Mouse (Mus musculus) kidney, embryonic 14.5 days (tissue): Measurements from ENCODE around the gene 2210010C04Rik. TPM values are rescaled to one million over a fixed set of nuclear protein-coding genes. Genes with fewer than 3 reads are reported as not detected.
A peak's percentile ranks its signal among the peaks of the same experiment; 100 is the strongest.
"Not testable (repeated sequence)": the region's sequence is repeated elsewhere in the genome, so short reads cannot be mapped to it uniquely, and the experiment has no call there.

Source experiments
- ATAC-seq: fragments of 200-750 bp; cut with Nextera tagmentation; 2 replicates; pipeline ENCODE4 v1.8.0; 2017; ENCODE audit warnings: moderate number of reproducible peaks, mild to moderate bottlenecking, moderate TSS enrichment, moderate library complexity; ENCODE audit not compliant: low FRiP score, low TSS enrichment
- H3K27ac ChIP-seq: fragments of 300-500 bp; sonication (generic); 2 replicates; pipeline ENCODE4 v1.5.1; 2014; ENCODE audit warnings: low read depth, mild to moderate bottlenecking, low read length, moderate library complexity, mixed read lengths
- H3K27me3 ChIP-seq: fragments of 300-500 bp; sonication (generic); 2 replicates; pipeline ENCODE4 v1.6.1; 2014; ENCODE audit warnings: mild to moderate bottlenecking, low read length; ENCODE audit not compliant: control insufficient read depth, insufficient read depth
- H3K36me3 ChIP-seq: fragments of 300-500 bp; sonication (generic); 2 replicates; pipeline ENCODE4 v1.6.1; 2014; ENCODE audit warnings: low read length, mixed read lengths; ENCODE audit not compliant: control insufficient read depth, insufficient read depth
- H3K4me1 ChIP-seq: fragments of 300-500 bp; sonication (generic); 2 replicates; pipeline ENCODE4 v1.6.1; 2014; ENCODE audit warnings: low read length, mixed read lengths; ENCODE audit not compliant: control insufficient read depth, insufficient read depth
- H3K4me2 ChIP-seq: fragments of 300-500 bp; sonication (generic); replicated peaks from 2 replicates; pipeline ENCODE4 v1.6.1; 2014; ENCODE audit warnings: low read depth, mild to moderate bottlenecking, low read length
- H3K4me3 ChIP-seq: fragments of 300-500 bp; sonication (generic); 2 replicates; pipeline ENCODE4 v1.5.1; 2014; ENCODE audit warnings: mild to moderate bottlenecking, low read length
- H3K9ac ChIP-seq: fragments of 300-500 bp; sonication (generic); 2 replicates; pipeline ENCODE4 v1.6.1; 2014; ENCODE audit warnings: low read depth, mild to moderate bottlenecking, low read length, moderate library complexity
- H3K9me3 ChIP-seq: fragments of 300-500 bp; sonication (generic); 2 replicates; pipeline ENCODE4 v1.6.1; 2016; ENCODE audit warnings: low read length; ENCODE audit not compliant: control insufficient read depth
- WGBS: fragments of 180-500 bp; shearing (Covaris S2); extraction: QIAGEN DNeasy Blood & Tissue Kit; methylation state at CpG from one replicate; pipeline ENCODE4 v1.1.7; 2014; 5-methylcytosine and 5-hydroxymethylcytosine counted together
- polyA plus RNA-seq: library from polyadenylated mRNA; unstranded; fragments of >200 nt; fragmentation: Nextera tagmentation; extraction: Ambion mirVana; gene quantifications from 2 replicates; pipeline ENCODE4 v1.2.1, GENCODE M21; 2014

2210010C04Rik gene
- polyA plus RNA-seq, 1 experiment from 2014 or later, result not detected

GRCm38 (mm10) chr6:41032231-41032630, 3.1 kb downstream of the 2210010C04Rik start:
- Histone ChIP-seq H3K36me3 (no peaks in the 10 kb centered on the region), H3K27ac (no peak overlapping the region), H3K4me1 (no peaks in the 10 kb centered on the region), H3K4me3 (no peak overlapping the region), H3K27me3 (no peaks in the 10 kb centered on the region), H3K9me3 (no peaks in the 10 kb centered on the region), H3K4me2 (no peak overlapping the region), H3K9ac (no peak overlapping the region)
- 81% methylated on average over 3 of the region's 3 CpGs for WGBS
- no peak for ATAC-seq

DNA sequence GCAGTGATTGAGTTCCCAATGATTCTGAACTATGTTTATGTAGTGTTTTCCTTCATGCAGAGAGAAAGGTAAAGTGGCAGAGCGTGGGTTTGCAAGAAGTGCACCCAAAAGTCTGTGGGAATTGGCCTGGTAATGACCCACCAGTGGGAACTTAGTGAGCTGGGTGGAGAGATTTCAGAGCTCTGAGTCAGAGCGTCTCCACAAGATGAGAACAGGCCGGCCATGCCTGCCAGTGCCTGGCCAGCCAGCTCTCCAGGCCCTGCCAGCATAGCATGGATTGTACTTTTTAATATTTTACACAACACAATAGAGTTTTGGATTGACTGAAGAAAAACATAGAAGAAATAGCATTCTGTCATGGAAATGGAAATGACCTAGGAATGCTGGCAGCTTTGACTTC, 4.5 kb downstream of the 2210010C04Rik start:
- WGBS, result 90% methylated on average over 3 of the region's 3 CpGs
- Histone ChIP-seq H3K9ac (no peak overlapping the region), H3K4me1 (0 out of 2 replicates have a peak, but pooled peaks cover 8% of the 10 kb centered on the region), H3K27me3 (no peaks in the 10 kb centered on the region), H3K9me3 (no peaks in the 10 kb centered on the region), H3K36me3 (no peaks in the 10 kb centered on the region), H3K4me2 (no peak overlapping the region), H3K27ac (no peak overlapping the region), H3K4me3 (no peak overlapping the region)
- no peak for ATAC-seq

- Histone ChIP-seq H3K27me3 (no peaks in the 10 kb centered on the region), H3K4me1 (0 out of 2 replicates have a peak, but pooled peaks cover 8% of the 10 kb centered on the region), H3K4me2 (no peak overlapping the region), H3K9ac (no peak overlapping the region), H3K36me3 (no peaks in the 10 kb centered on the region), H3K27ac (peak overlapping the region; percentile 1; the same call in 1 of the 2 replicates), H3K4me3 (no peak overlapping the region), H3K9me3 (no peaks in the 10 kb centered on the region)
- no peak for ATAC-seq
- 44% methylated on average over 2 of the region's 2 CpGs for WGBS
Observed at GRCm38 (mm10) chr6:41027053-41027452, 8.3 kb downstream of the 2210010C04Rik start.

- H3K4me2 ChIP-seq, result no peak overlapping the region
- peak; percentile 84 for ATAC-seq
- WGBS, result 46% methylated on average over 2 of the region's 2 CpGs
- H3K27me3 ChIP-seq, result no peaks in the 10 kb centered on the region
- no peaks in the 10 kb centered on the region for H3K36me3 ChIP-seq
- 0 out of 2 replicates have a peak, but pooled peaks cover 8% of the 10 kb centered on the region for H3K4me1 ChIP-seq
- H3K27ac ChIP-seq, result peak overlapping the region; percentile 56; the same call in 1 of the 2 replicates
- H3K9ac ChIP-seq, result no peak overlapping the region
- no peaks in the 10 kb centered on the region for H3K9me3 ChIP-seq
- H3K4me3 ChIP-seq, result no peak overlapping the region
Observed at GRCm38 (mm10) chr6:41025873-41026650, 9.2 kb downstream of the 2210010C04Rik start.

DNA sequence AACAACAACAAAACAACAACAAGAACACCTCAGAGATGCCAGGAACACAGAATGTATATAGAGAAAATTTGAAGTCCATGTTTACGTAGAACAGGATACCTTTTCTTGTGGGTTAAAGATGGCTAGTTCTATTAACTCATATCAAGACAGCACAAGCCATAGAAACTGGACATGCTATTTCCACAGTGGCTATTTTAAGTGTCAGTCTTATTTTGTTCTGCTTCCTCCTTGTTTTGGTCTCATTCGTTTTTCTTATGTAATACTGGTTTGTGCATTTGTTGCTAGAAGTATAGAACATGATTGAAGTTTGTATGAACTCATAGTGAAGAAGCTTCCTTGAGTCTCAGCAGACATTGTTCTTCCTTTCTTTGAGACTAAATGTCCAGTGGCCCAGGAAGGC, 16.2 kb downstream of the 2210010C04Rik start:
- ATAC-seq, result no peak
- no peaks in the 10 kb centered on the region for H3K27me3 ChIP-seq
- H3K36me3 ChIP-seq, result no peaks in the 10 kb centered on the region
- no peak overlapping the region for H3K4me2 ChIP-seq
- no peak overlapping the region for H3K4me3 ChIP-seq
- no peaks in the 10 kb centered on the region for H3K9me3 ChIP-seq
- no peak overlapping the region for H3K9ac ChIP-seq
- no peaks in the 10 kb centered on the region for H3K4me1 ChIP-seq
- H3K27ac ChIP-seq, result no peak overlapping the region
- 90% methylated on average over 2 of the region's 2 CpGs for WGBS

DNA sequence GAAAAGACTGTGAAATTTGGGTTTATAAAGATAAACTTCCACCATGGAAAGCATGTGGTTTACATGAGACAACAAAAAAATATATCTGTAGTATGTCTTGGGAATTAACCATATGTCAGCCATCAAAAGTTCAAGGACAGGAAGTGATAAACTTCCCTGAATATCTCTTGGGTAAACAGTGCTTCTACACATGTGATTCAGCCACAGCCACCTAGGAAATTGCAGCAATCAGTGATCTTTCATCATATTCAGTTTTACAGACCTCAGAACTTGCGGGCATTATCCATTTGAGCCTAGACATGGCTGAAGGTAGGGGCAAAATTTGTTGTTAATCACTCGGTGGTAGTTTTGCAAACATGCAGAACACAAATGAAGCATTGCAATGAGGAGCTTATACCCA, 16.7 kb downstream of the 2210010C04Rik start:
- 76% methylated on average over 2 of the region's 2 CpGs for WGBS
- Histone ChIP-seq H3K27ac (no peak overlapping the region), H3K36me3 (no peaks in the 10 kb centered on the region), H3K4me2 (no peak overlapping the region), H3K4me1 (no peaks in the 10 kb centered on the region), H3K27me3 (no peaks in the 10 kb centered on the region), H3K9me3 (no peaks in the 10 kb centered on the region), H3K4me3 (no peak overlapping the region), H3K9ac (no peak overlapping the region)
- no peak for ATAC-seq

- Histone ChIP-seq H3K27me3 (no peaks in the 10 kb centered on the region), H3K36me3 (no peaks in the 10 kb centered on the region), H3K4me3 (no peak overlapping the region), H3K4me2 (no peak overlapping the region), H3K9me3 (no peaks in the 10 kb centered on the region), H3K4me1 (no peaks in the 10 kb centered on the region), H3K9ac (no peak overlapping the region), H3K27ac (no peak overlapping the region)
- ATAC-seq, result peak; percentile 80; the same call in 1 of the 2 replicates
- 49% methylated on average over 4 of the region's 4 CpGs for WGBS
Observed at GRCm38 (mm10) chr6:41015065-41015464, 20.2 kb downstream of the 2210010C04Rik start.

DNA sequence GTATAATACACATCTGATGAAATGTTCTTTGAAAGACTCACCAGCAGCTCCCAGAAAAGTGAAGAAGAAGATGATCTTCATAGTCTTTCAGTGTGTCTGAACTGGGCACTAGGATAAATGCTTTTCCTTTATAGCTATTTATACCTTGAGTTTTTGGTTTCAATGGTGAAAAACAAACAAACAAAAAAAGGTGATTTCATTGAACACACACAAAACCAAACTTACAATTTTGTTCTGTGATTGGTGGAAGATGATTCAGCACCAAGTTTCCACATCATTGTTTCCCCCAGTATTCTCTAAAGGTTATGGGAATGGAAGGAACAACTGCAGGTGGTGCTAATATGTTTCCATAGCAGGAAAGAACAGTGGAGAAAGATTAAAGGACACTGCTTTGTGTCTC, 35.9 kb downstream of the 2210010C04Rik start, which contains the start of gene Gm2663:
TSS of gene Gm2663 (minus strand) at position 101 of the 400 bp plus-strand sequence.
- ATAC-seq, H3K9ac ChIP-seq, H3K4me2 ChIP-seq, H3K27ac ChIP-seq, H3K27me3 ChIP-seq, H3K4me3 ChIP-seq, H3K9me3 ChIP-seq, H3K4me1 ChIP-seq, H3K36me3 ChIP-seq: not testable (repeated sequence)
